Mouse (Mus musculus) frontal cortex, postnatal 10 days (tissue): ENCODE measurements around the gene Frmpd4.
A peak's percentile ranks its signal among the peaks of the same experiment; 100 is the strongest.

Source experiments
- DNase-seq, 2 experiments: peaks; one replicate each; pipeline ENCODE4 v3.0.0; 2022; ENCODE audit warnings: low spot score in 2 of 2, mixed read lengths in 1 of 2

The Frmpd4 gene

GRCm38 (mm10) chrX:167597639-167598217, 979.3 kb downstream of the Frmpd4 start:
- no peak for DNase-seq

- DNase-seq, result no peak
These were observed 1024.2 kb downstream of the Frmpd4 start for GRCm38 (mm10) chrX:167552827-167553226.

- DNase-seq, result no peak
These were observed 1053.9 kb downstream of the Frmpd4 start for GRCm38 (mm10) chrX:167523151-167523550.

- no peak for DNase-seq
These were observed 1054.5 kb downstream of the Frmpd4 start for GRCm38 (mm10) chrX:167522528-167522927.

- no peak for DNase-seq
These were observed 1058.6 kb downstream of the Frmpd4 start for GRCm38 (mm10) chrX:167518440-167518839.

GRCm38 (mm10) chrX:167497780-167498179, 1079.3 kb downstream of the Frmpd4 start:
- DNase-seq, result peak; percentile 7 to 41

- no peak for DNase-seq
These were observed 1084.8 kb downstream of the Frmpd4 start for GRCm38 (mm10) chrX:167492265-167492664.

- DNase-seq, result no peak
These were observed 1085.3 kb downstream of the Frmpd4 start for GRCm38 (mm10) chrX:167491589-167492207.

- no peak for DNase-seq
These were observed 1093.4 kb downstream of the Frmpd4 start for GRCm38 (mm10) chrX:167483409-167484177.

GRCm38 (mm10) chrX:167477636-167478035, 1099.4 kb downstream of the Frmpd4 start:
- DNase-seq, result no peak

- no peak for DNase-seq
These were observed 1142.1 kb downstream of the Frmpd4 start for GRCm38 (mm10) chrX:167434883-167435282.

- no peak for DNase-seq
These were observed 1143.1 kb downstream of the Frmpd4 start for GRCm38 (mm10) chrX:167433950-167434349.
